Mouse (Mus musculus): Measurements from ENCODE around the gene Cpne8. TPM values are rescaled to one million over a fixed set of nuclear protein-coding genes. Genes with fewer than 3 reads are reported as not detected.

The Cpne8 gene
- polyA plus RNA-seq (2015; fragmentation: Nextera tagmentation; extraction: Ambion mirVana) = 13.2 and 13.4 TPM in 2 replicates

GRCm38 (mm10) chr15:90678985-90679759 lies at the start of gene Cpne8:
Gene Cpne8 (minus strand): TSS chr15:90679432.
- Histone ChIP-seq H3K27me3 (ENCODE audit: control insufficient read depth, insufficient read depth, low read length) (no peaks in the 10 kb centered on the region), H3K9ac (ENCODE audit: low read length) (peak within 1 kb of the TSS; percentile 68), H3K27ac (replicated peaks) (peak within 1 kb of the TSS; percentile 67), H3K36me3 (ENCODE audit: control insufficient read depth, insufficient read depth, low read length) (no peaks in the 10 kb centered on the region), H3K4me1 (replicated peaks; ENCODE audit: control insufficient read depth, insufficient read depth) (no peaks in the 10 kb centered on the region), H3K9me3 (ENCODE audit: control insufficient read depth, low read length) (no peaks in the 10 kb centered on the region), H3K4me3 (ENCODE audit: low read depth, low read length) (peak within 1 kb of the TSS; percentile 66), H3K4me2 (replicated peaks; ENCODE audit: low read depth) (peak within 1 kb of the TSS; percentile 98)
- DNase-seq (ENCODE audit: low spot score) (peak; percentile 76), ATAC-seq (ENCODE audit: low FRiP score, low TSS enrichment) (peak; percentile 82)
- no peak for TF ChIP-seq CTCF (IDR thresholded peaks at IDR 0.05; ENCODE audit: low read depth)
- no peak for TF ChIP-seq EP300 (optimal IDR thresholded peaks at IDR 0.05)
- whole genome bisulfite sequencing = under 1% methylated on average over 51 of the region's 56 CpGs

- no peak overlapping the region for H3K27ac ChIP-seq (replicated peaks)
- no peak overlapping the region for H3K4me3 ChIP-seq (ENCODE audit: low read depth, low read length)
- no peaks in the 10 kb centered on the region for H3K36me3 ChIP-seq (ENCODE audit: control insufficient read depth, insufficient read depth, low read length)
- ATAC-seq (ENCODE audit: low FRiP score, low TSS enrichment) = peak; percentile 89
- H3K9me3 ChIP-seq (ENCODE audit: control insufficient read depth, low read length) = no peaks in the 10 kb centered on the region
- no peak overlapping the region for H3K4me2 ChIP-seq (replicated peaks; ENCODE audit: low read depth)
- TF ChIP-seq CTCF (IDR thresholded peaks at IDR 0.05; ENCODE audit: low read depth) (no peak), EP300 (optimal IDR thresholded peaks at IDR 0.05) (no peak)
- 29% methylated on average over 4 of the region's 4 CpGs for WGBS
- H3K27me3 ChIP-seq (ENCODE audit: control insufficient read depth, insufficient read depth, low read length) = no peaks in the 10 kb centered on the region
- H3K4me1 ChIP-seq (replicated peaks; ENCODE audit: control insufficient read depth, insufficient read depth) = no peaks in the 10 kb centered on the region
- H3K9ac ChIP-seq (ENCODE audit: low read length) = no peak overlapping the region
- DNase-seq (ENCODE audit: low spot score) = peak; percentile 22
Observed at GRCm38 (mm10) chr15:90717717-90718116, 38.5 kb upstream of the Cpne8 start.

GRCm38 (mm10) chr15:90709296-90709695 lies 30.1 kb upstream of the Cpne8 start:
- H3K4me3 ChIP-seq (ENCODE audit: low read depth, low read length) = no peak overlapping the region
- WGBS = 65% methylated on average over 7 of the region's 7 CpGs
- TF ChIP-seq EP300 (optimal IDR thresholded peaks at IDR 0.05) (no peak), CTCF (IDR thresholded peaks at IDR 0.05; ENCODE audit: low read depth) (no peak)

DNA sequence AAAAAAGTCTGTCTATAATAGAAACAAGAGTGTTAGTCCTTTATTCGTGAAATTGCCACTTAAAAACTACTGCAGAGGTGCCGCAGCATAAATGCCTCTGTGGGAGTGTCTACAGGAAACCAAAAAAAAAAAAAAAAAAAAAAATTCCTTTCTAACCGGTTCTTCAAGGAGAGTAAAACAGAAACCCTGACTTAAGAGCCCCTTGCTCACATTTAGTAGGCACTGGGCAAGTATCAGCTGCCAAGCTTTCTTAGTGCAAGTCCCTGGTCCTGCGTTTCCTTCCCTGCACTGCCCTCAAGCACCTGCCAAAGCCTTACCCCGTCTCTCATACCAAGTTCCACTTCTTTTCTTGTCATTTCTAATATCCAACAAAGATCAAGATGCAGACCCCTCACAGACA lies 25.1 kb upstream of the Cpne8 start:
- H3K27me3 ChIP-seq (ENCODE audit: control insufficient read depth, insufficient read depth, low read length) = no peaks in the 10 kb centered on the region
- TF ChIP-seq CTCF (IDR thresholded peaks at IDR 0.05; ENCODE audit: low read depth) = no peak
- TF ChIP-seq EP300 (optimal IDR thresholded peaks at IDR 0.05) = no peak
- H3K4me3 ChIP-seq (ENCODE audit: low read depth, low read length) = no peak overlapping the region
- H3K36me3 ChIP-seq (ENCODE audit: control insufficient read depth, insufficient read depth, low read length) = no peaks in the 10 kb centered on the region
- WGBS = 48% methylated on average over 5 of the region's 5 CpGs
- DNase-seq (ENCODE audit: low spot score) = no peak
- H3K9me3 ChIP-seq (ENCODE audit: control insufficient read depth, low read length) = no peaks in the 10 kb centered on the region
- no peak overlapping the region for H3K27ac ChIP-seq (replicated peaks)
- no peak overlapping the region for H3K9ac ChIP-seq (ENCODE audit: low read length)
- H3K4me1 ChIP-seq (replicated peaks; ENCODE audit: control insufficient read depth, insufficient read depth) = no peaks in the 10 kb centered on the region
- H3K4me2 ChIP-seq (replicated peaks; ENCODE audit: low read depth) = no peak overlapping the region
- no peak for ATAC-seq (ENCODE audit: low FRiP score, low TSS enrichment)

More at GRCm38 (mm10) chr15:90709296-90709695, 30.1 kb upstream of the Cpne8 start:
- no peaks in the 10 kb centered on the region for H3K27me3 ChIP-seq (ENCODE audit: control insufficient read depth, insufficient read depth, low read length)
- H3K4me1 ChIP-seq (replicated peaks; ENCODE audit: control insufficient read depth, insufficient read depth) = no peaks in the 10 kb centered on the region
- no peak overlapping the region for H3K9ac ChIP-seq (ENCODE audit: low read length)
- no peaks in the 10 kb centered on the region for H3K9me3 ChIP-seq (ENCODE audit: control insufficient read depth, low read length)
- no peak for ATAC-seq (ENCODE audit: low FRiP score, low TSS enrichment)
- no peak overlapping the region for H3K4me2 ChIP-seq (replicated peaks; ENCODE audit: low read depth)
- DNase-seq (ENCODE audit: low spot score) = no peak
- no peak overlapping the region for H3K27ac ChIP-seq (replicated peaks)
- H3K36me3 ChIP-seq (ENCODE audit: control insufficient read depth, insufficient read depth, low read length) = no peaks in the 10 kb centered on the region

DNA sequence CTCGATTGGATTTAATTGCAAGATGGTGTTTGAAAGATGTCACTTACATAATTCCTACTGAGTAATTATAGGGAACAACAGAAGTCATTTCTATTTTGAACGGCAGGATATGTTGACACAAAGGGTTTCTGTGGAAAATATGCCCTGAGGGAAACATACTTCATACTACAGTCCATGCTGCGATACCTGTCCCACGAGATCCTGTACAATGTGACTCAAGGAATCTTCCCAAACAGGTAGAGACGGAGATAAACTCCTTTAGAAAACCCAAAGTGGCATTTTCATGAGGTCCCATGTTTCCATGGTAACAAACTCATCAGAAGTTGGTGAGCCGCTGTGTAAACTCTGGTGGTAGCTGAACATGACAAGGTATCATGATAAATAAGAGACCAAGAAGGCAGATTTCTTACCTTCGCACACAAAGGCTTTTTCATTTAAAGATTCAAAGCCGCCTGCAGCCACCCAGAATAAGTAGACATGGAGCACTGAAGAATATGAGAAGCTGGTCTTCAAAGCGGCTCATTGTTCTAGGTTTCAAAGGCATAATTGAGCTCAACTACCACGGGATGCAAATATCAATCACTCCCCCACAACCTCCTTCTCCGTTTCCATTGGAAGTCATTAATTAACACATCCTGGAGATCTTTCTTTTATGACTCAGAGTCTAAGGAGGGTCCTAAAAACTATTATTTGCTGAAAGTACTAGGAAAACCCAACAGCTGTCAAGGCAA lies 24.4 kb upstream of the Cpne8 start:
- no peak for DNase-seq (ENCODE audit: low spot score)
- H3K36me3 ChIP-seq (ENCODE audit: control insufficient read depth, insufficient read depth, low read length) = no peaks in the 10 kb centered on the region
- H3K27me3 ChIP-seq (ENCODE audit: control insufficient read depth, insufficient read depth, low read length) = no peaks in the 10 kb centered on the region
- no peaks in the 10 kb centered on the region for H3K9me3 ChIP-seq (ENCODE audit: control insufficient read depth, low read length)
- TF ChIP-seq EP300 (optimal IDR thresholded peaks at IDR 0.05) = no peak
- TF ChIP-seq CTCF (IDR thresholded peaks at IDR 0.05; ENCODE audit: low read depth) = no peak
- no peaks in the 10 kb centered on the region for H3K4me1 ChIP-seq (replicated peaks; ENCODE audit: control insufficient read depth, insufficient read depth)
- H3K9ac ChIP-seq (ENCODE audit: low read length) = no peak overlapping the region
- no peak overlapping the region for H3K4me3 ChIP-seq (ENCODE audit: low read depth, low read length)
- ATAC-seq (ENCODE audit: low FRiP score, low TSS enrichment) = no peak
- 48% methylated on average over 11 of the region's 11 CpGs for WGBS
- no peak overlapping the region for H3K4me2 ChIP-seq (replicated peaks; ENCODE audit: low read depth)
- H3K27ac ChIP-seq (replicated peaks) = no peak overlapping the region

DNA sequence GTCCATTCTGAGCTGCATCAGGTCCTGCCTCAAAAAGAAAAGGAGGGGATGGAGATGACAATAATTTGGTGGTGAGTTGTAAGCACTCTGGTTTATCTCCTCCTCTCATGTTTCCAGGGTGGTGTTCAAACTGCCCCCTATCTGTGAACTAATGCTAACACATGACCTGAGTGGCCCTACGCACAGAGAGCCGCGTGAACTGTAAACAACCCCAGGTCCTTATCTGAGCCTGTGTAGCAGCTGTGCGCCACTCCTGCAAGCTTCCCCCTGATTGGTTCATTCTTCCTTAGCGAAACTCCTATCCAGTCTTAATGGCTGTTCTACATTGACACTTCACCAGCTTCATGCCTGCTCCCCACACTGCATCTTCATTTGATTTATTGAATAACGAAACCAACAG lies 7.5 kb upstream of the Cpne8 start:
- H3K27me3 ChIP-seq (ENCODE audit: control insufficient read depth, insufficient read depth, low read length) = no peaks in the 10 kb centered on the region
- 73% methylated on average over 6 of the region's 6 CpGs for WGBS
- H3K4me1 ChIP-seq (replicated peaks; ENCODE audit: control insufficient read depth, insufficient read depth) = no peaks in the 10 kb centered on the region
- no peak overlapping the region for H3K9ac ChIP-seq (ENCODE audit: low read length)
- ATAC-seq (ENCODE audit: low FRiP score, low TSS enrichment) (peak; percentile 40; the same call in 1 of the 2 replicates), DNase-seq (ENCODE audit: low spot score) (no peak)
- no peak overlapping the region for H3K4me2 ChIP-seq (replicated peaks; ENCODE audit: low read depth)
- 0 out of 2 replicates have a peak, but pooled peaks have one; percentile 5 for TF ChIP-seq CTCF (IDR thresholded peaks at IDR 0.05; ENCODE audit: low read depth)
- no peak for TF ChIP-seq EP300 (optimal IDR thresholded peaks at IDR 0.05)
- H3K9me3 ChIP-seq (ENCODE audit: control insufficient read depth, low read length) = no peaks in the 10 kb centered on the region
- H3K36me3 ChIP-seq (ENCODE audit: control insufficient read depth, insufficient read depth, low read length) = no peaks in the 10 kb centered on the region
- no peak overlapping the region for H3K4me3 ChIP-seq (ENCODE audit: low read depth, low read length)
- no peak overlapping the region for H3K27ac ChIP-seq (replicated peaks)
